Mouse (Mus musculus) brain, embryonic 14.5 days (tissue): ENCODE data around the gene Cyb5d1.

Experiments
- CTCF ChIP-seq: fragments of 200-500 bp; IDR thresholded peaks from 2 replicates; pipeline ENCODE4 v1.5.1; 2012; ENCODE audit warnings: inconsistent platforms, mild to moderate bottlenecking, moderate library complexity, borderline replicate concordance; ENCODE audit not compliant: insufficient read depth, insufficient read length; ENCODE audit errors: extremely low read depth
- POLR2A ChIP-seq: fragments of 200-500 bp; IDR thresholded peaks from 2 replicates; pipeline ENCODE4 v1.6.1; 2012; ENCODE audit warnings: mild to moderate bottlenecking, inconsistent platforms, borderline replicate concordance; ENCODE audit not compliant: poor library complexity, insufficient read depth, insufficient read length, severe bottlenecking; ENCODE audit errors: extremely low read depth

DNA sequence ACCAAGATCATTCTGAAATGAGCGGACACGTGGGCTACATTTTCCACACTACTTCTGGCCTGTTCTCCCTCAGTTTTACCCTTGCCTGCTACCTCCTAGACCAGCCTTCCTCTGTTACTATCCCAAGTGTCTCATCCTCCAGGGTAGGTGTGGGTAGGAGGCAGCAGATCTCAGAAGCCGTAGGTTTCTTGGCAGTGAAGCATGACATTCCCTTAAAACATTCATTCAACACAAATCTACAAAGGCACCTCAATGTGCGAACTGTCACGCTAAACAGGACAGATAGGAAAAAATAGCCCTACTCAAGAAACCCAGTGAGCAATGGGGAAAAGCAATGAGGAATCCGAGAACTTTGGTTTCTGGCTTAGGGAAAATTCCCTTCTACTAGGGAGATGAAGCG, 17.1 kb upstream of the Cyb5d1 start:
- no peak for TF ChIP-seq CTCF
- TF ChIP-seq POLR2A: no peak
